Mouse (Mus musculus) kidney, postnatal 0 days (tissue): ENCODE results near the gene Col3a1. TPM values are rescaled to one million over a fixed set of nuclear protein-coding genes. Genes with fewer than 3 reads are reported as not detected.

Source experiments
- ATAC-seq: fragments of 200-750 bp; cut with Nextera tagmentation; replicated peaks from 2 replicates; pipeline ENCODE4 v1.8.0; 2017; ENCODE audit warnings: low read depth, moderate number of reproducible peaks, moderate TSS enrichment, moderate library complexity; ENCODE audit not compliant: low FRiP score
- DNase-seq: peaks from one replicate; pipeline ENCODE4 v3.0.0-alpha.2; 2016; ENCODE audit warnings: low spot score
- H3K27ac ChIP-seq: fragments of 300-500 bp; sonication (generic); 2 replicates; pipeline ENCODE4 v1.5.1; 2014; ENCODE audit warnings: mild to moderate bottlenecking
- H3K27me3 ChIP-seq: fragments of 300-500 bp; sonication (generic); 2 replicates; pipeline ENCODE4 v1.6.1; 2014; ENCODE audit warnings: low read length, mixed read lengths; ENCODE audit not compliant: insufficient read depth
- H3K36me3 ChIP-seq: fragments of 300-500 bp; sonication (generic); 2 replicates; pipeline ENCODE4 v1.6.1; 2014; ENCODE audit warnings: low read length, mixed read lengths; ENCODE audit not compliant: insufficient read depth
- H3K4me1 ChIP-seq: fragments of 300-500 bp; sonication (generic); replicated peaks from 2 replicates; pipeline ENCODE4 v1.6.1; 2014; ENCODE audit warnings: antibody characterized with exemption, low read length, mixed read lengths; ENCODE audit not compliant: insufficient read depth
- H3K4me2 ChIP-seq: fragments of 300-500 bp; sonication (generic); 2 replicates; pipeline ENCODE4 v1.6.1; 2014; ENCODE audit warnings: mild to moderate bottlenecking, low read length, moderate library complexity, mixed read lengths
- H3K4me3 ChIP-seq: fragments of 300-500 bp; sonication (generic); replicated peaks from 2 replicates; pipeline ENCODE4 v1.5.1; 2014; ENCODE audit warnings: low read depth, low read length
- H3K9ac ChIP-seq: fragments of 300-500 bp; sonication (generic); 2 replicates; pipeline ENCODE4 v1.6.1; 2014; ENCODE audit warnings: low read depth, low read length
- H3K9me3 ChIP-seq: fragments of 300-500 bp; sonication (generic); replicated peaks from 2 replicates; pipeline ENCODE4 v1.6.1; 2016; ENCODE audit warnings: low read length, inconsistent platforms, mixed read lengths
- CTCF ChIP-seq: IDR thresholded peaks from 2 replicates; pipeline ENCODE4 v1.5.1; 2016; ENCODE audit warnings: antibody characterized with exemption, low read depth, mild to moderate bottlenecking, moderate library complexity
- WGBS: fragments of 180-500 bp; shearing (Covaris S2); extraction: QIAGEN DNeasy Blood & Tissue Kit; methylation state at CpG from one replicate; pipeline ENCODE4 v1.1.7; 2014; 5-methylcytosine and 5-hydroxymethylcytosine counted together
- polyA plus RNA-seq: library from polyadenylated mRNA; unstranded; fragments of >200 nt; fragmentation: Nextera tagmentation; extraction: Ambion mirVana; gene quantifications from 2 replicates; pipeline ENCODE4 v1.2.1, GENCODE M21; 2015

Col3a1 gene
- polyA plus RNA-seq, 1 experiment from 2014 or later, result 615 TPM

GRCm38 (mm10) chr1:45304273-45304672 lies 7.1 kb upstream of the Col3a1 start:
- H3K27ac ChIP-seq, result no peak overlapping the region
- no peak for TF ChIP-seq CTCF
- 72% methylated on average over 1 of the region's 1 CpGs for WGBS
- no peak overlapping the region for H3K4me2 ChIP-seq
- H3K36me3 ChIP-seq, result no peaks in the 10 kb centered on the region
- H3K4me3 ChIP-seq, result no peak overlapping the region
- H3K9me3 ChIP-seq, result no peaks in the 10 kb centered on the region
- no peaks in the 10 kb centered on the region for H3K4me1 ChIP-seq
- H3K9ac ChIP-seq, result no peak overlapping the region
- H3K27me3 ChIP-seq, result no peaks in the 10 kb centered on the region
- peak; percentile 65 for DNase-seq
- no peak for ATAC-seq

- ATAC-seq (no peak), DNase-seq (no peak)
- Histone ChIP-seq H3K4me3 (no peak overlapping the region), H3K9ac (no peak overlapping the region), H3K4me2 (no peak overlapping the region), H3K4me1 (no peaks in the 10 kb centered on the region), H3K27me3 (no peaks in the 10 kb centered on the region), H3K9me3 (no peaks in the 10 kb centered on the region), H3K27ac (no peak overlapping the region), H3K36me3 (no peaks in the 10 kb centered on the region)
- WGBS, result 62% methylated on average over 2 of the region's 2 CpGs
- no peak for TF ChIP-seq CTCF
Measured at GRCm38 (mm10) chr1:45309015-45309414, 2.3 kb upstream of the Col3a1 start.

DNA sequence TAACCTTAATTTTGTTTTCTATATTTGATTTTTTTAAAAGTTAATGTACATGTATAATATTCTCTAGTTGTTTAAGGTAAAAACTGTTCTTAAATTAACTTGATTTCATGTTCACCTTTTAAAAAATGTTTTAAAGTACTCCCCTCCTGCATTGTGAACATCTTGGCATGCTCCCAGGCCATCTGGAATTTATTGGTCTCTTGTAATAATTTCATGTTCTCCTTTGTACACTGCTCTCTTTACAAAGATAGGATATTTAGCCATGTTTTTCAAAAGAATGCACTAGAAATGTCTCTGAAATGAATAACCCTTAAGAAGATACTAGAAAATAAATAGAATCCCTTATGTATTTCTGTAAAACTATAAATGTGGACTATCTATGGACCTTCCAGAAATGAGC lies 624 bp downstream of the Col3a1 start:
- Histone ChIP-seq H3K4me3 (peak overlapping the region; percentile 44), H3K27ac (peak overlapping the region; percentile 82), H3K27me3 (no peaks in the 10 kb centered on the region), H3K4me1 (no peaks in the 10 kb centered on the region), H3K9me3 (no peaks in the 10 kb centered on the region), H3K9ac (peak overlapping the region; percentile 60), H3K36me3 (no peaks in the 10 kb centered on the region), H3K4me2 (0 out of 2 replicates have a peak overlapping the region, but pooled peaks have one; percentile 15)
- no peak for TF ChIP-seq CTCF
- ATAC-seq, result no peak
- no peak for DNase-seq

DNA sequence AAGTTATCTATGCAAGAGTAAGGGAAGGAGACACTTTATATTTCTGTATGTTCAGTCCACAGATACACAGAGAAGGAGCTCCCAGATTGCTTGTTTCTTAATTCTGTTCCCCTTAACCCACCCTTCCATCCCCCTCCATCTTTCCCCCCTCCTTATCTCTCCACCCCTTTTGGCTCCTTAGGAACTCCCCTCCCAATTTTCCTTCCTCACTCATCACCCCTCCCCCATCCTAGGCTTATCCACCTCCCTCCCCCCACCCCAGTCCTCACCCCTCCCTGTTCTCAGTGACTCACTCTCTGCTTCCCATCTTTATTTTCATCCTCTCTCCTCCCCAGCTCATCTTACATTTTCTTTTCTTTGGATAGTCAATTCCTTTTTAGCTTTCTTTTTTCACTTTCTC lies 1.5 kb downstream of the Col3a1 start:
- no peaks in the 10 kb centered on the region for H3K27me3 ChIP-seq
- peak overlapping the region; percentile 43; the same call in 1 of the 2 replicates for H3K4me2 ChIP-seq
- no peaks in the 10 kb centered on the region for H3K4me1 ChIP-seq
- no peaks in the 10 kb centered on the region for H3K9me3 ChIP-seq
- DNase-seq (peak; percentile 84), ATAC-seq (no peak)
- peak overlapping the region; percentile 44 for H3K4me3 ChIP-seq
- no peaks in the 10 kb centered on the region for H3K36me3 ChIP-seq
- no peak for TF ChIP-seq CTCF
- H3K27ac ChIP-seq, result no peak overlapping the region
- H3K9ac ChIP-seq, result no peak overlapping the region

GRCm38 (mm10) chr1:45313696-45314295 lies 2.5 kb downstream of the Col3a1 start:
- Histone ChIP-seq H3K27me3 (no peaks in the 10 kb centered on the region), H3K4me1 (no peaks in the 10 kb centered on the region), H3K27ac (no peak overlapping the region), H3K4me3 (peak overlapping the region; percentile 44), H3K9ac (no peak overlapping the region), H3K4me2 (peak overlapping the region; percentile 43), H3K9me3 (no peaks in the 10 kb centered on the region), H3K36me3 (no peaks in the 10 kb centered on the region)
- DNase-seq (peak; percentile 87), ATAC-seq (no peak)
- peak; percentile 80 for TF ChIP-seq CTCF
- 19% methylated on average over 10 of the region's 11 CpGs for WGBS

- Histone ChIP-seq H3K36me3 (no peaks in the 10 kb centered on the region), H3K27me3 (no peaks in the 10 kb centered on the region), H3K9ac (no peak overlapping the region), H3K4me1 (no peaks in the 10 kb centered on the region), H3K27ac (no peak overlapping the region), H3K4me3 (no peak overlapping the region), H3K9me3 (no peaks in the 10 kb centered on the region), H3K4me2 (peak overlapping the region; percentile 25)
- DNase-seq, result no peak
- WGBS, result 19% methylated on average over 7 of the region's 7 CpGs
- no peak for TF ChIP-seq CTCF
- ATAC-seq, result no peak
Measured at GRCm38 (mm10) chr1:45315767-45316528, 4.6 kb downstream of the Col3a1 start.

GRCm38 (mm10) chr1:45318241-45318640 lies 6.9 kb downstream of the Col3a1 start:
- no peak overlapping the region for H3K27ac ChIP-seq

More at GRCm38 (mm10) chr1:45318241-45318640, 6.9 kb downstream of the Col3a1 start:
- Histone ChIP-seq H3K36me3 (no peaks in the 10 kb centered on the region), H3K9ac (no peak overlapping the region), H3K9me3 (no peaks in the 10 kb centered on the region), H3K4me3 (no peak overlapping the region), H3K4me1 (no peaks in the 10 kb centered on the region), H3K27me3 (no peaks in the 10 kb centered on the region), H3K4me2 (no peak overlapping the region)
- no peak for TF ChIP-seq CTCF
- DNase-seq, result no peak
- no peak for ATAC-seq
- WGBS, result 75% methylated on average over 1 of the region's 1 CpGs
